Mouse (Mus musculus) T-helper 1 cell (primary cell): ENCODE results near the gene Trmt1l.

Experiments used
- in situ Hi-C: fragments of 300-600 bp; cut with MboI, MseI; formaldehyde crosslinking; loops from one replicate; pipeline ENCODE4 v1.15.1; 2025; ENCODE audit warnings: high pct_unique_total_duplicates

Trmt1l gene

GRCm38 (mm10) chr1:151428263-151429221 lies at the start of gene Trmt1l, which contains the start of gene Swt1:
Gene Trmt1l (plus strand): TSS chr1:151428542.
Gene Swt1 (minus strand): TSS chr1:151428455.
- in situ Hi-C loops, result loop anchor here (25.0 kb wide), 1 partner anchor 1016 kb away; no protein-coding TSS in a partner anchor

- in situ Hi-C loops, result no loop called here
These were observed 38.3 kb upstream of the Trmt1l start for GRCm38 (mm10) chr1:151390029-151390428.

- in situ Hi-C loops, result loop anchor here (5.0 kb wide), 1 partner anchor 43 kb away; no protein-coding TSS in a partner anchor
These were observed 18.5 kb upstream of the Trmt1l start for GRCm38 (mm10) chr1:151409827-151410226.

GRCm38 (mm10) chr1:151422178-151422577 lies 6.2 kb upstream of the Trmt1l start:
- in situ Hi-C loops, result no loop called here

GRCm38 (mm10) chr1:151426947-151427600 lies 1.3 kb upstream of the Trmt1l start:
- in situ Hi-C loops, result loop anchor here (25.0 kb wide), 1 partner anchor 1015 kb away; no protein-coding TSS in a partner anchor

- in situ Hi-C loops, result loop anchor here (25.0 kb wide), 1 partner anchor 1016 kb away; no protein-coding TSS in a partner anchor
These were observed 467 bp upstream of the Trmt1l start for GRCm38 (mm10) chr1:151427888-151428262.

- in situ Hi-C loops, result loop anchor here (25.0 kb wide), 1 partner anchor 1017 kb away; no protein-coding TSS in a partner anchor
These were observed 974 bp downstream of the Trmt1l start for GRCm38 (mm10) chr1:151429316-151429715.

- in situ Hi-C loops, result loop anchor here (25.0 kb wide), 1 partner anchor 1023 kb away; no protein-coding TSS in a partner anchor
These were observed 7.1 kb downstream of the Trmt1l start for GRCm38 (mm10) chr1:151435431-151435830.

GRCm38 (mm10) chr1:151449866-151450265 lies 21.5 kb downstream of the Trmt1l start:
- in situ Hi-C loops, result loop anchor here (25.0 kb wide), 1 partner anchor 1038 kb away; no protein-coding TSS in a partner anchor

GRCm38 (mm10) chr1:151450851-151451250 lies 22.5 kb downstream of the Trmt1l start:
- in situ Hi-C loops, result no loop called here

- in situ Hi-C loops, result no loop called here
These were observed 23.6 kb downstream of the Trmt1l start for GRCm38 (mm10) chr1:151451946-151452345.

- in situ Hi-C loops, result no loop called here
These were observed 28.7 kb downstream of the Trmt1l start for GRCm38 (mm10) chr1:151457087-151457486.

- in situ Hi-C loops, result no loop called here
These were observed 32.9 kb downstream of the Trmt1l start for GRCm38 (mm10) chr1:151461265-151461664.

- in situ Hi-C loops, result no loop called here
These were observed 36.6 kb downstream of the Trmt1l start for GRCm38 (mm10) chr1:151464914-151465313.

GRCm38 (mm10) chr1:151466571-151466970 lies 38.2 kb downstream of the Trmt1l start:
- in situ Hi-C loops, result no loop called here

GRCm38 (mm10) chr1:151471429-151471828 lies 43.1 kb downstream of the Trmt1l start:
- in situ Hi-C loops, result loop anchor here (10.0 kb wide), 1 partner anchor 243 kb away; no protein-coding TSS in a partner anchor

GRCm38 (mm10) chr1:151472386-151472785 lies 44.0 kb downstream of the Trmt1l start:
- in situ Hi-C loops, result loop anchor here (10.0 kb wide), 1 partner anchor 242 kb away; no protein-coding TSS in a partner anchor

- in situ Hi-C loops, result no loop called here
These were observed 54.2 kb downstream of the Trmt1l start for GRCm38 (mm10) chr1:151482497-151482896.

- in situ Hi-C loops, result no loop called here
These were observed 55.2 kb downstream of the Trmt1l start for GRCm38 (mm10) chr1:151483568-151483967.

GRCm38 (mm10) chr1:151484754-151485153 lies 56.4 kb downstream of the Trmt1l start:
- in situ Hi-C loops, result no loop called here

GRCm38 (mm10) chr1:151489806-151490205 lies 61.5 kb downstream of the Trmt1l start:
- in situ Hi-C loops, result no loop called here

- in situ Hi-C loops, result no loop called here
These were observed 64.1 kb downstream of the Trmt1l start for GRCm38 (mm10) chr1:151492419-151492818.
